Mouse (Mus musculus): Measurements from ENCODE around the gene Aqp1.

The Aqp1 gene

DNA sequence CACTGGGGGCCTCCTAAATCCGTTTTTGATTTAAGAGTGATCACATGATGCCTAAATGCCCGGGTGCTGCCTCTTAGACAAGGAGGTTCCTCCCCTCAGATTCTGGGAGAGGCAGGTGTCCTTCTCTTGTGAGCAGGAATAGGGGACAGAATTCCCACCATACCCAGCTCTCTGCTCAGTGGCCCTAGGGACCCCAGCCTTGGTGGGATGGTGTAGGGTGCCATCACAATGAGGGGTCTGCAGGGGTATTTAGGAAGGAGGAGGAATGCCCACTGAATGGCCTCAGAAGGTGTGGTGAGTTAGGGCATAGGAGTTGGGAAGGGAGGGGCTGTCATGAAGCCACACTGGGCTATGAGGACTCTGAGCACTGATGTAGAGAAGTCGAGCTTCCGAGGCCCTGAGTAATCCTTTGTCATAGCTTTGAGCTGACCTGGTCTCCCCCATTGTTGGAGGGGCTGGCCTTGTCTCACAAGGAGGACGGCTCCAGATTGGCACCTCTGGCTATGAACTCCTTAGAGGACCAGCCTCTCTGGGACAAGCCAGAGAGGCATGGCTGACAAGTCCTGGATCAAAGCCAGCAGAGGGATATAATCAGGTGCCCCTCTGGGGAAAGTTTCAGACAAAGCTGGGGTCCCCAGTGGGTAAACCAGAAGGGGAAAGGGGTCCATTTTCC lies 4.0 kb upstream of the Aqp1 start:
- DNase-seq: no peak

DNA sequence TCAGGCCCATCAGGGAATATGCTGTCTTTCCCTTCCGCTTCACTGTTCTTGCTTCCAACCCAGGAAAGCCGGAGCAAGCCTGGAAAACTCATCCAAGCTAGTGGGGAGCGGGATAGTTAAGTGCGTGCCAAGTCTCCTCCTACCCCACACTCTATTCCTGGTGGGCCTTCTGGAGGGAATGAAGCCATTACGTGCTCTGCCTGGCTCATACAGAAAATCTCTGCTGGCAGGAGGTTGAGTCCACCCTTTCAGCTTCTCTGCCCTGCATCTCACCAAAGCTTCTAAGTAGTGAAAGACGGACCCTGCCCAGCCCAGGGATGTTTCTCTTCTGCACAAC lies 3.5 kb upstream of the Aqp1 start:
- DNase-seq: no peak

DNA sequence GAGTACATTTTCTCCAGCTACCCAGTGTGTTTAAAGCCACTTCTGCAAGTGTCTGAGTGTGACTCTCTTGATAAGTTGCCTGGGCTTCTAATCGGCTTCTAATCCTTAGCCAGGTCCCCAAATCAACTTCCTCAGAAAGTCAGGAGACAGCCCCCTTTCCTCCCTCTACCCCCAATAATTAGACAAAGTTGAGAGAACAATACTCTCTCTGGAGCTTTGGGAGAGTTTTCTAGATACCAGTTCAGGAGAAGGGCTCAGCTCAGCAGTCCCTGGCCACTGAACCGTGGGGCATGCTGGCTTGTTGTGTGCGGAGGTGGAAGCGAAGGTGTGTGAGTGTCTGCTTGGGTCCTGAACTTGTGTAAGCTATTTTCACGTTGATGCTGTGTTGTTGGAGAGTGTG lies 1.0 kb downstream of the Aqp1 start:
- peak; percentile 48 to 57 for DNase-seq

DNA sequence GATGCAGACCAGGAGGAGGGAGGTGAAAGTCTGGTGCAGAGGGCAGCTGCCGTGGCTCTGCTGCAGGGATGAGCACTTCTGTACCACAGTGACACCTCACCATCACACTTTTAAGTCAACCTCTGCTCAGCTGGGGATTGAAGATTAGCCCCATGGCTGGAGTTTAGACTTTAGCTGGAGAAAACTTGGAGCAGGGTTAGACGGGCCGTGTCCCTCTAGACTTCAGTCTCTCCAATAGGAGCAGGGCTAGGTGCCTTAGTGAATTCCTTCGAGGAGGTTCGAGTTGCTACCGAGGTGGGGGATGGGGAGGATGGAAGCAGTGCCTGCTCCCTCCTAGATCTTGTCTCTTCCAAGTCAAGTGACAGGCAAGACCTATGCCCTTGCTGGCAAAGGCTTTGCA lies 1.8 kb downstream of the Aqp1 start:
- DNase-seq: peak; percentile 90 to 95

DNA sequence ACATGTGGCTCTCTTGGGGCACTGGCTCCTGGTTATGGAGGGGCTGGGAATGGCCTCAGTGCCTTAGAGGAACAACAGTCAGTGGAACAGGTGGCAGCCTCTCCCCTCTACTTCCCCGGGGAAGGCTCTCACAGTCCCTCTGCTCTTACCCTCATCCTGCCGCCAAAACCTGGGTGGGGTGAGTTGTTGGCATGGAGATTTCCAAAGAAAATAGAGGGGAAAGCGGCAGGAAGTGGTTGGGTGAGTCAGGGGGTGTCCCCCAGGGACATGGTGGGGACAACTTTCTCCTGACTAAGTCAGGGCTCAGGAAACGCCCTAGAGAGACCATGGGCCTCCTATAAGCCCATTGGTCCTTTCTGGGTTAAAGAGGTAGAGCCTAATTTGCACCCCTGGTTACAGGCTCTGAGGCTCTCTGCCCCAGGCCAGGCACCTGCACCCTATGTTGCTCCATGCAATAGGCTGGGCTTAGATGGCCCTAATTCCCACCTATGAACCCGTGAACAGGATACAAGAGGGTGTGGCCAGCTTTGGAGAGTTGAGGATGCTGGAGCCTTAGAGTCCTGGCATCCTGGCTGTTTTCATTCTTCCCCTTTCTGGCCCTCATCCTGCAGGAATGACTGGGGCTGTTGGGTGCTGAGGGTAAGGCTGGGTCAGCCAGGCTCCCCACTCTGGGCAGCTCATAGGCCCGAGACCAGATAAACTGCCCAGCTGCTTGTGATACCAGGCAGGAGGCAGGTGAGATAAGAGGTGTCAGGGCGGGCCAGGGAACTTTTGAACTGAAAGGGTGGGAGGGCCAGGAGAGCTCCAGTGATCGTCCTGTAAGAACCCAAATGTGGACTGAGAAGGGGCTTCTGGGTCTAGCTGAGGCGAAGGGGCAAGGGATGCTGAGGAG lies 2.9 kb downstream of the Aqp1 start:
- no peak for DNase-seq

DNA sequence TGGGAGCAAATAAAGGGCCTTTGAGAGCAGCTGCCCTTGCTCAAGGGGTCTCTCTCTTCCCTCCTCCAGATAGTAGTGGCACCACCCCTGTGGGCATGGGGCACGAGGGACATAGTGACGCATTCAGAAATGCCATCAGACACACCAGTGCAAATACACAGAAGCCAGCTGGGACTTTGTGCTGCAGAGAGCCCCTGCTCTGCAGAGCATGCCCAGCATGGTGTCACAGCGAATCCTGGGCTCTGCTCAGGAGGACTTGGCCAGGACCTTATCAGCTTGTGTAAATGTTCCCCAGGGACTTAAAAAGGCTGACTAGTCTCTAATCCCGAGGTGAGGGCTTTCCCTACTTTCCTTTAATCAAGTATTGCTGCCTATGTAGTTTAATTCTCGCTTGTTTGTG lies 5.5 kb downstream of the Aqp1 start:
- peak in 1 of 2 experiments; percentile 13 for DNase-seq

DNA sequence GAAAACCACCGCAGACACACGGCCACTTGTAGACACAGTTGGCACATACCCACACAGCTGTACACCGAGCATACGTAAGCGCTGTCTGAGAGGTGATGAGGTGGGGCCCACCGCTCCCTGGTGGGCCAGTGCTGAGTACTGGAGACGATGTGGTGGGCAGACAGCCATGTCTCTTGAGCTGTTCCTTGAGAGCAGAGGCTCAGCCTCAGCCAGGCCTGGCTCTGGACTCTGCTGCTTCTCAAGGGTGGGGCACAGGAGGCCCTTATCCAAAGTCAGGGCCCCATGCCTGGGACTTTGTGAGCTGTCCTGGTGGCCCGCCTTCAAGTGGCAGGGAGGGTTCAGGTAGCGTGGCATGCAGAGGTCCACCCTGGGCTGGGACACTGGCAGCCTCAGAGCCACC lies 6.1 kb downstream of the Aqp1 start:
- DNase-seq: no peak

DNA sequence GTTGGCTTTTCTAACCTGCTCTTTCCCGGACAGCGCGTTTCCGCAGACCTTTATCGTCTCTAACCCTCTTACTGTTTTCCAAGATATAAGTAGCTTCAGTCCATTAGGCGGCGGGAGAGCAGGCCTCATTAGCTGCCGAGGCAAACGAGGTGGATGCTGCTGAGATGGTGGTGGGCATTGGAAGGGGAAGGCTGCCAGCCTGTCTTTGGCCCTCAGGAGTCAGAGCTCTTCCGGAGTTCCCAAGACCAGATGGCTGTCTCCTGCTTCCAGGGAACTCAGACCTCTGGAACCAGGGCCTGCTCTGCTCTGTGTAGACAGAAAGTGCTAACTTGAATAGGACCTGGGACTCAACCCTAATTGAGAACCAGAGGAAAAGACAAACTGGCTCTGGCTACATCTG lies 7.2 kb downstream of the Aqp1 start:
- no peak for DNase-seq

DNA sequence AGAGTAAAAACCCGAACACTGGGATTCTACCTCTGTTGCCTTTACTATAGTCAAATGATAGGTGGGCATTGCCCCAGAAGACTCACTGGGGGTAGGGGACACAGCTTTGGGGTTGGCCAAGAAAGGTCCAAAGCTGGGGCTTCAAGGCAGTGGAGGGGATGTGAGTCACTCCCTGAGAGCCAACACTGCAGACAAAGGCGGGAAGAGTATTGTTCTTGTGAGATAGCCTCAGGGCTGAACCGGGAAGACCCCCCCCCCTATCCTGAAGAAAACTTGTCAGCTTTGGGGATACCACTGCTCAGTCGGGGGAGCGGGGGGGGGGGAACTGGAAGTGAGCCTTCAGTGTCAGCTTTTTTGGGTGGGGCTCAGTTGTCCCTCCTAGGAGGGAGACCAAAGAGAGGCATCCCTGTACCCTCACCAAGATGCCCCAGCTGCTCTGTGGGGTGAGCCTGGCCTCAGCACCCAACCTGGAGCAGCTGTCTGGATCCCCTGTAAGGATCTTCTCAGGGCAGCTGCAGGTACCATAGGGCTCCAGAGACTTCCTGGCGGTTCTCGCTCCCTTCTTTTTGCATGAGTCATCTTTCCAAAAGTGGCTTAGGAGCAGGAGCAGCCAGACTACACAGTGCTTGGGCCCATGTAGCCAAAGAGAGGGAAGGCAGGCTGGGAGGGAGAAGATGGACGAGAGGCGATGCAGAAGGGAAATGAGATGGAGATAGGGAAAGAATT lies 8.2 kb downstream of the Aqp1 start:
- DNase-seq: no peak

DNA sequence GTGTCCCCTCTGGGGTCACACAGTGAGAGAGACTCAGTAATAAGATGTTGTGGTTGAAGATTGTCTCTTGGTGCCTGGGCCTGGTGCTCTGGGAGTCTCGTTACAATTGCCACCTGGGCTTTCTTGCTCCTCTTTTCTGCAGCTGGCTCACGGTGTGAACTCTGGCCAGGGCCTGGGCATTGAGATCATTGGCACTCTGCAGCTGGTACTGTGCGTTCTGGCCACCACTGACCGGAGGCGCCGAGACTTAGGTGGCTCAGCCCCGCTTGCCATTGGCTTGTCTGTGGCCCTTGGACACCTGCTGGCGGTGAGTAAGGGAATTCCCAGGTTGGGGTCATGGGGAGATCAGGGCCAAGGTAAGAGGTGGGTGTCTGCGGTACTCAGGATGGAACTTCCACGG lies 9.0 kb downstream of the Aqp1 start:
- peak in 1 of 2 experiments; percentile 54 for DNase-seq

DNA sequence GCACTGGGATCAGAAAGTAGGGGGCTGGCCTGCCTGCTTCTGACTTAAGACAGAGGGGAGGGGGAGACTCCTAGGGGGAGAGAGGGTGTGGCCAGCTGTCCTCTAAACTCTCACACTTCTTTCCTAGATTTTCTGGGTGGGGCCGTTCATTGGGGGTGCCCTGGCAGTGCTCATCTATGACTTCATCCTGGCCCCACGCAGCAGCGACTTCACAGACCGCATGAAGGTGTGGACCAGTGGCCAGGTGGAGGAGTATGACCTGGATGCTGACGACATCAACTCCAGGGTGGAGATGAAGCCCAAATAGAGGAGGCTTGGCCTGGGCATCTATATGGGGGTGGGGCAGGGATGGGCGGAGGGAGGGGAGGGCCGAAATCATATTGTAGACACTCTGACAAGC lies 10.3 kb downstream of the Aqp1 start:
- DNase-seq: no peak

DNA sequence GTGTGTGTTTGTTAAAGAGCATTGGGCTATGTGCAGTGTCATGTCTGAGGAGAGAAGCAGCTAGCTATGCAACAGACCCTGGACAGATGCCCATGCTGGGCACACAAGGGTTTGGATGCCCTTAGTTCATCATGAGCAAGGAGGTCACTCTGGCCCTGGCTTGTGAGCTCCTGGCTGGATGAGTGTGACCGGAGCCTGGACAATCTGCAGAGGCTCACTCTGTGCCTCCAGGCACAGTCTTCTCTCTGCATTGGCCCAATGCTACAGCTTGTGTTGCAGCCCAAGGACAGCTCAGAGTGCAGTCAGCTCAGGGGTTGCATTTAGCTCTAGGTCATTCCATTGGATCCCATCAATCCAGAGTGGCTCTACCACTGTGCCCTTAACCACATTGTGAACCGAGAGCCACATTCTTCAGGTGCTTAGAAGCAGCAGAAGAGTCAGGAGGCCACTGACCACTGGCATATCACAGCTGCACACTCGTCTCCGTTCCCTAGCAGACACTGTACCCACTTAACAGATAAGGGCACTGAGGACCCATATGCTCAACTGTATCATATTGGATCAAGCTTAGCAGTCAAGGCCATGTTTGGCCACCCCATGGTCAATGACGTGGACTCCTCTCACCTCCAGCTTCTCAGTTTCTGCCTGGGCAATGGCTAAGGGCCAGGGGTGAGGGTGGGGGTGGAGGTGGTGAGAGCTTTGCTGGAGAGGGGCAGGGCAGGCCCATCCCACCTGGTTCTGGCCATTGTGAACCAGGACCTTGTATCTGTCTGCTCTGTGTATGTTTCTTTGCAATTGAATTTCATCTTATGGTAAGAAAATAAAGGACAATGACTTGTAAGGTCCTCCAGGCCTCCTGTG lies 11.7 kb downstream of the Aqp1 start:
- DNase-seq: peak in 1 of 2 experiments; percentile 38

DNA sequence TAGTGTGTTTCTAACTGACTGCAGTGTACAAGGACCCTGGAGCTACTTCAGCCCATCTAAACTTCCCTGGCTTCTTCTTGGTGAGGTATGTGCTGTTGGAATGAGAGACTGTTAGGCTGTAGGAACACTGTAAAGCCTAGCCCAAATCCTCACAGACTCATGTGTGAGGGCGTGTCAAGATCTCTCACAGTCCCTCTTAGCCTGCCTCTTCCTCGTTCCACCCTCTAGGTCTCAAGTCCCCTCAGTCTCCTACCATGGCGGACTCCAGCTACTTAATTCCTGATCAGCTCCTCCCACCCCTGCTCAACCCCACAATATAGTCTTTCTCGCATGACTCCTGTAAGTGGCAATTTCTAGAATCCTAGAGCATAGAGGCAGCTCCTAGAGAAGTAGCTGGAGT lies 13.0 kb downstream of the Aqp1 start:
- no peak for DNase-seq

DNA sequence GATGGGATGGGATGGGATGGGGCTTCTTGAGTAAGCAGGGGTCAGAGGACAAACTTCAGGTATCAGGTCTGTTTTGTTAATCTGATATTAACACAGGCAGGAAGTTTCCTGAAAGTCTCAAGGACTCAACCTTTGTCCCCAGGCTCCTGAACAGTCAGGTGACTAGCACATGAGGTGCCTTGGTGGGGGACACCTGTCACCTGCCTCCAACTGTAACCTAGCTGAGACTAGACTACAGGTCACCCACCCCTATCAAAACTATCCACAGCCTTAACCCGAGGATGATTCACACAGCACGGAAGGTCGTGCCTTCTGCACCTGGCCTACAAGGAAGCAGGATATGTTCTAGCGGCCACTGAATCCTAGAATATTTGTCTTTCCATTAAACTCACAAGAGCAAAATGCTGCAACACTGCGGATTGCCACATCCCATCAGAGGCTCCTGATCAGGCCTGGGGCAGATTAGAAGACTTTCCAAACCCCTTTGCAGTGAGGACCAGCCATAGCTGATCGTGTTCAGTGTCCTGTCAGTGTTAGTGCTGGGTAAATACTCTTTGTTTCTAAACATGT lies 14.2 kb downstream of the Aqp1 start:
- DNase-seq: no peak

DNA sequence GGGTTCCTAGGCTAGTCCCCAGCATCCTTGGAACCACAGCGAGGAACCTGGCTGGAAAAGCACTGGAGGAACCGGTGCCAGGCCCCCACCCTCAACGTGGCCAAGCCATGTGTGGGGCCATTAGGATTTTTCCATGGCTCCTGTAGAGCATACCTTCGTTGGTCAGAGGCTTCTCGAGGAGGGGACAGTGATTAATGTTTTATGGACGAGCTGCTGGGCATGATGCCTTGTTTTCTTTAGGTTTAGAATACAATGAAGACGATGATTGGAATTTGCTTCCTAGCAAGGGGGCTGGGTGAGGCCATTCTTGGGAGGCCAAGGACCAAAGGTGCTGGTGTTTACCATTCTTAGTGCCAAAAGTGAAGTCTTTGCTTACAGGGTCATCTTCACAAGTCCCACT lies 15.5 kb downstream of the Aqp1 start:
- DNase-seq: peak; percentile 44 to 47

DNA sequence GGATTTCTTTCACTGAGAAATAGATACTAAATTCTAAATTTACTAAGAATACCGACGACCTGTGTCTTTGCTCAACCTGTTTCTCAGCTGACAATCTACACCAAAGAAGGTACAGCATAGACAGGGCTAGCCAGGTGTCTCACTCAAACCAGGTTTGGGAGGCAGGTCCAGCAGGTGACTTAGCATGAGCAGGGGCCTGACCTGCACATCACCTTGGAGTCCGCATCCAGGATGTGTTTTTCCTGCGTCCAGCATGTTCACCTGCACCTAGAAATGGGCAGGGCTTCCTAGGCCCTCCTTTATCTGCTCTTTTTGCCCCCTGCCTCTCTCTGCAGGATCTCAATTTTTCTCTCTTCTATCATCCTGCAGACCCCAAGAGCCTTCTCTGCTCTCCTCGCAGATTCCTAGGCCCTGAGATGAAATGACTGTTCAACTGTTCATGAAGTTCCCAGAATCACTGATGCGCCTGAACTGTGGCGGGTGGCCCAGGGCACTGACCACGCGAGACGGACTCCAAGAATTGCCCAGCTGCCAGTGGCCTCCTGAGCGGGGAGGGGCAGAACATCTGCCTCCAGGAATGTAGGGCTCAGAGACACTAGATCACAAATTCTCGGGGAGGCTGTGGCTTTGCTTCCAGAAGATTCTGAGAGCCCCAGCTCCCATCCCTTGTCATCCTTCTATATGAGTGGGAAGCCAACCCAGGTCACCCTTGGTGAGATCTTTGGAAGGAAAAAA lies 17.6 kb downstream of the Aqp1 start:
- peak in 1 of 2 experiments; percentile 59 for DNase-seq

DNA sequence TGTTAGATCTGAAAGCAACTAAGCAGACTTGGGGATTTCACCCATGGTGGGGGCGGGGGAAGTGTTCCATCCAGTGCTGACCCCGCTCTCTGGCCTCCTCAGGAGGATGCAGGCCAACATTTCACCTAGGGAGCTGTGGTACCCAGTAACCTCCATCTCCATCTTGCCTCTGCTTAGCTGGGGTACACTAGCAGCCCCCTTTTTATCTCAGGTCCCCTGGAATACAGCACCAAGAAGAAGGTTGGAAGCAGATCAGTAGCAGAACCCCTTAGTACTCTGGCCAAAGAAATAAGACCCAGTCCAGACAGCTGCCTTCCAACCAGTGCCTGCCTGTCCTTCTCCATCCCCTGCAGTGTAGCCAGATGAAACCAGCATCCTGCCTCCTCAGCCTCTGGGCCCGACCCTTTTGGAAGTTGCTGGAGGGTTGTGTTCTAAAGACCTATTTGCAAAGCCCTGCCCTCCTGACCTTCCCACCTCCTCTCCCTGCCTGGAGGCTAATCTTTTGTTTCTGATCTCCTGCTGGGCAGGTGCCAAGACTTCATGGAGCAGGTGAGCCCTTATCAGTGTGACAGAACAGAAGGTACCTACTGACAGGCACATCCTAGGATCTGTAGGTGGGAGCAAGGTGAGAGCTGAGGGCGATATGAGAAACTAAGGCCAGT lies 18.4 kb downstream of the Aqp1 start:
- no peak for DNase-seq

DNA sequence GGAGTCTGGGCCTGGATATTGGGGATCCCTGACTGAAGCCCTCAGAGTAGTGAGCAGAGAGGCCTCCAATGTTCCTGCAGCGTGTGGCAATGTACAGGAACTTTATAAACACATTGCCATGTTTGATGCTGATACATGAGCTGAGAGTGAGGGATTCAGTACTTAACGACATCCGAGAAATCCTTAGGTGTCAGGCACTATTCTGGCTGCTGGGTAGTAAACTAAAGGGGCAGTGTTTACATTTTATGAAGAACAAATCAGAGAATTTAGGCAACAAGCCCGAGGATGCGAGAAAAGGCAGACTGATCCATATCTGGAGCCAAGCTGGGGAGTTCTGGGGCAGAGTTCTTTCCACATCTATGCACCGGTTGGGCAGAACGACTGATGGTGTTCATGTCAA lies 19.3 kb downstream of the Aqp1 start:
- no peak for DNase-seq

DNA sequence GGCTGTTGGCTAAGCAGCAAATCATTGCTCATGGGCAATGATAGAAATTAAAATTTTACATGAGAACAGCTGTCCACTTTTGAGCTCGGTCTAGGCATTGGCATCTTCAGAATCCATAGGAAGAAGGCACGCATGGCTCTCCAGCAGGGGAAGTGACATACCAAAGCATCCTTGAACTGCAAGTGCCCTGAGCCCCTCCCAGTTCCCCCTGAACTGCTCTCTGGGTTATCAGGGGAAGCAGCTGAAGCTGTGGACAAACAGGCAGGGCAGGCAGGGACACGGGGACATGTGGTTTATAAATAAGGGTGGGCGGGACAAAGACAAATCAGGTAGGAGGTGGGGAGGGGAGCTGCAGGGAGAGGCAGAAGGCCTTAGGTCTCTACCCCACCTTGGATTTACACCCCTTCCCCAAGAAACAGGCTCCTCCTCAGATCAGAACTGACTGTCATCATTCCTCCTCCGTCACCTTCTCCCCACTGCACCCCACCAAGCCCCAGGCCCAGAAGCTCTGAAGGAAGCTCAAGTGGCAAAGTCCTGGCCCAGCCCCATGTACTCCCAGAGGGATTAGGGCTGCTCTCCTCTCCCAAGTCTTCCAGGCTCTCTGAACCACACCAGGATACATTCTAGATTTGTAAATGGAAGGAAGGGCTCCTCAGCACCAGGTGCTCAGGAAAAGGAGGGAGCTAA lies 19.9 kb downstream of the Aqp1 start:
- DNase-seq: no peak

DNA sequence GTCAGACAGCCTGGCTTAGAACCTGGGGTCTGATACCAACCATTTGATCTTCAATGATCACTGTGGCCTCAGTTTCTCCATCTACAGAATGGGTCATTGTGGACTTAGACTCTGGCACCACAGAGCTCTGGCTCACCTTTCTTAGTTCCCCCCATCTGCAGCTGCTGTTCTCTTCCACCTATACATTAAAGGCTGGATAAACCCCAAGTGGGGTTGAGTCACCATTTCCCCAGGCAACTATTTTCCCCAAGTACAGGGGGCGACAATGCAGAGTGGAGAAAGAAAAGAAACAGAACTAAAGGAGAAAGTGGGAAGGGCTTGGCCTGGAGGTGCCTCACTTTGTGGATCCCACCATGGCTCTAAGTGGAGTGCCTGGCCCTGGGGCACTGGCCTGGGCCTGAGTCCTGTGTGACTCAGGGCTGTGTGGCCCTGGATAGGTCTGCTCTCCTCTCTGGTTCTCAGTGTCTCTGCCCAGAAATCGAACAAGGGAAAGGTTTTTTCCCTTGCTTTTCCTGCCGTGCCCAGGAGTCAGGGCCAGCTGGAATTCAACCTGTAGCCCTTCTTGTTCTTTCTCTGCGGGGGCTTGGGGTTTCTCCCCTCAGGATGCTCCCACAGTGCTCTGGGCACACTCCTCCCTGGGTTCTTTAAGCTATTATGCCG lies 20.9 kb downstream of the Aqp1 start:
- DNase-seq: no peak
